Mouse (Mus musculus) hindbrain, postnatal 0 days (tissue): ENCODE results near the gene Gm21983. TPM values are rescaled to one million over a fixed set of nuclear protein-coding genes. Genes with fewer than 3 reads are reported as not detected.

Experiments
- ATAC-seq: fragments of 200-750 bp; cut with Nextera tagmentation; 2 replicates; pipeline ENCODE4 v1.8.0; 2017; ENCODE audit warnings: mild to moderate bottlenecking, moderate TSS enrichment, moderate library complexity
- DNase-seq: peaks from one replicate; pipeline ENCODE4 v3.0.0-alpha.2; 2015; ENCODE audit warnings: low spot score
- H3K27ac ChIP-seq: fragments of 300-500 bp; sonication (generic); 2 replicates; pipeline ENCODE4 v1.5.1; 2014; ENCODE audit warnings: mild to moderate bottlenecking
- H3K27me3 ChIP-seq: fragments of 300-500 bp; sonication (generic); 2 replicates; pipeline ENCODE4 v1.6.1; 2014; ENCODE audit warnings: low read length, mixed read lengths; ENCODE audit not compliant: insufficient read depth
- H3K36me3 ChIP-seq: fragments of 300-500 bp; sonication (generic); 2 replicates; pipeline ENCODE4 v1.6.1; 2014; ENCODE audit warnings: low read length, mixed read lengths; ENCODE audit not compliant: insufficient read depth
- H3K4me1 ChIP-seq: fragments of 300-500 bp; sonication (generic); 2 replicates; pipeline ENCODE4 v1.6.1; 2014; ENCODE audit warnings: antibody characterized with exemption, low read length, mixed read lengths; ENCODE audit not compliant: insufficient read depth
- H3K4me2 ChIP-seq: fragments of 300-500 bp; sonication (generic); 2 replicates; pipeline ENCODE4 v1.6.1; 2014; ENCODE audit warnings: low read depth, mild to moderate bottlenecking, low read length, moderate library complexity, mixed read lengths
- H3K4me3 ChIP-seq: fragments of 300-500 bp; sonication (generic); 2 replicates; pipeline ENCODE4 v1.5.1; 2014; ENCODE audit warnings: low read length
- H3K9ac ChIP-seq: fragments of 300-500 bp; sonication (generic); replicated peaks from 2 replicates; pipeline ENCODE4 v1.6.1; 2014; ENCODE audit warnings: mild to moderate bottlenecking, low read length, moderate library complexity, mixed read lengths
- H3K9me3 ChIP-seq: fragments of 300-500 bp; sonication (generic); 2 replicates; pipeline ENCODE4 v1.6.1; 2016; ENCODE audit warnings: low read length, mixed read lengths
- CTCF ChIP-seq: IDR thresholded peaks from 2 replicates; pipeline ENCODE4 v1.5.1; 2016; ENCODE audit warnings: antibody characterized with exemption, control low read depth, low read depth
- WGBS: fragments of 180-500 bp; shearing (Covaris S2); extraction: QIAGEN DNeasy Blood & Tissue Kit; methylation state at CpG from one replicate; pipeline ENCODE4 v1.1.7; 2014; 5-methylcytosine and 5-hydroxymethylcytosine counted together
- microRNA counts: library from miRNA; unstranded; fragments of <30 nt; microRNA quantifications from one replicate; lab custom pipeline; 2015
- microRNA-seq, 2 experiments: library from miRNA; unstranded; fragments of <30 nt; microRNA quantifications; one replicate each; pipeline ENCODE4; 2016
- polyA plus RNA-seq: library from polyadenylated mRNA; unstranded; fragments of >200 nt; fragmentation: Nextera tagmentation; extraction: Ambion mirVana; gene quantifications from 2 replicates; pipeline ENCODE4 v1.2.1, GENCODE M21; 2015
- total RNA-seq: library from RNA; depleted of rRNA; stranded (reverse); fragments of >200 nt; gene quantifications from 2 replicates; pipeline ENCODE4 v1.2.3, GENCODE M21; 2014; rRNA removed

Gm21983 gene
- total and polyA plus RNA-seq, 2 experiments from 2014 or later = 0.44 TPM; not detected in 1

- DNase-seq = no peak
- no peak overlapping the region for H3K4me3 ChIP-seq
- WGBS = 74% methylated on average over 5 of the region's 5 CpGs
- no peak overlapping the region for H3K4me2 ChIP-seq
- H3K9ac ChIP-seq = no peak overlapping the region
- H3K9me3 ChIP-seq = no peaks in the 10 kb centered on the region
- no peaks in the 10 kb centered on the region for H3K36me3 ChIP-seq
- no peaks in the 10 kb centered on the region for H3K4me1 ChIP-seq
- ATAC-seq = no peak
- TF ChIP-seq CTCF = no peak
- H3K27me3 ChIP-seq = no peaks in the 10 kb centered on the region
- no peak overlapping the region for H3K27ac ChIP-seq
Observed at GRCm38 (mm10) chr7:27124305-27124832, 56.5 kb downstream of the Gm21983 start.

GRCm38 (mm10) chr7:27119676-27120075 lies 61.2 kb downstream of the Gm21983 start, which contains the start of gene Cyp2f2:
TSS of gene Cyp2f2 (plus strand) at chr7:27119909.
- Histone ChIP-seq H3K4me1 (no peaks in the 10 kb centered on the region), H3K36me3 (no peaks in the 10 kb centered on the region), H3K27ac (no peak within 1 kb of the TSS), H3K4me3 (no peak within 1 kb of the TSS), H3K4me2 (no peak within 1 kb of the TSS), H3K27me3 (no peaks in the 10 kb centered on the region), H3K9me3 (no peaks in the 10 kb centered on the region), H3K9ac (no peak within 1 kb of the TSS)
- no peak for TF ChIP-seq CTCF
- ATAC-seq = no peak
- DNase-seq = no peak

MicroRNA genes within 50 kb of the gene (microRNA counts, 519-probe panel; counts per million panel counts)
- microRNA mmu-miR-1191 (lab: Ali Mortazavi, UCI) = not detected

Small RNAs within 50 kb of the gene (microRNA-seq; reads per million reads assigned to microRNA genes)
- gene Mir1191 (0.35 to 1.8 reads per million in 2 experiments), gene Mir3101 (0.36 to 1.6 reads per million in 2 experiments)

Other genes starting within 250 kb of the Gm21983 start
- gene Cyp2a22, start 241.7 kb downstream of the Gm21983 start, total RNA-seq = not detected in 2 replicates
- gene Cyp2a22, start 241.7 kb downstream of the Gm21983 start, polyA plus RNA-seq = not detected in 2 replicates
- not detected in 2 replicates for gene Cyp2a12, start 152.0 kb downstream of the Gm21983 start, total RNA-seq
- not detected in 2 replicates for gene Cyp2a12, start 152.0 kb downstream of the Gm21983 start, polyA plus RNA-seq
- 1.3 TPM in 1 of 2 replicates, not detected in the other for gene Cyp2f2, start 61.2 kb downstream of the Gm21983 start, total RNA-seq
- 0.36 and 0.43 TPM in 2 replicates for gene Cyp2f2, start 61.2 kb downstream of the Gm21983 start, polyA plus RNA-seq
- gene Cyp2t4, start 27.4 kb downstream of the Gm21983 start, total RNA-seq = not detected in 2 replicates
- 0.09 and 0.32 TPM in 2 replicates for gene Cyp2t4, start 27.4 kb downstream of the Gm21983 start, polyA plus RNA-seq
- 116 and 117 TPM in 2 replicates for gene Egln2, start 14.3 kb downstream of the Gm21983 start, total RNA-seq
- gene Egln2, start 14.3 kb downstream of the Gm21983 start, polyA plus RNA-seq = 75.4 and 78.6 TPM in 2 replicates
- 66.7 and 76.9 TPM in 2 replicates for gene Rab4b, start 2.2 kb downstream of the Gm21983 start, total RNA-seq
- 125 and 128 TPM in 2 replicates for gene Rab4b, start 2.2 kb downstream of the Gm21983 start, polyA plus RNA-seq
- 17.8 and 34.2 TPM in 2 replicates for gene Mia, start 71 bp upstream of the Gm21983 start, total RNA-seq
- gene Mia, start 71 bp upstream of the Gm21983 start, polyA plus RNA-seq = 63.6 and 70.1 TPM in 2 replicates
- 5.5 and 6.1 TPM in 2 replicates for gene BC024978, start 14.7 kb upstream of the Gm21983 start, total RNA-seq
- gene BC024978, start 14.7 kb upstream of the Gm21983 start, polyA plus RNA-seq = 2.1 and 2.5 TPM in 2 replicates
- 128 and 131 TPM in 2 replicates for gene Snrpa, start 15.2 kb upstream of the Gm21983 start, total RNA-seq
- gene Snrpa, start 15.2 kb upstream of the Gm21983 start, polyA plus RNA-seq = 142 and 147 TPM in 2 replicates
- 14.3 and 18.8 TPM in 2 replicates for gene Itpkc, start 47.6 kb upstream of the Gm21983 start, total RNA-seq
- 3.3 and 4.0 TPM in 2 replicates for gene Itpkc, start 47.6 kb upstream of the Gm21983 start, polyA plus RNA-seq
- 26.5 and 27.6 TPM in 2 replicates for gene Coq8b, start 51.9 kb upstream of the Gm21983 start, total RNA-seq
- gene Coq8b, start 51.9 kb upstream of the Gm21983 start, polyA plus RNA-seq = 16.7 and 20.4 TPM in 2 replicates
- 140 and 161 TPM in 2 replicates for gene Numbl, start 77.3 kb upstream of the Gm21983 start, total RNA-seq
- 55.9 and 59.5 TPM in 2 replicates for gene Numbl, start 77.3 kb upstream of the Gm21983 start, polyA plus RNA-seq
- gene Ltbp4, start 156.6 kb upstream of the Gm21983 start, total RNA-seq = 34.8 and 41.2 TPM in 2 replicates
- gene Ltbp4, start 156.6 kb upstream of the Gm21983 start, polyA plus RNA-seq = 10.5 and 10.6 TPM in 2 replicates
- 27.0 and 31.2 TPM in 2 replicates for gene Shkbp1, start 174.9 kb upstream of the Gm21983 start, total RNA-seq
- 20.0 and 20.2 TPM in 2 replicates for gene Shkbp1, start 174.9 kb upstream of the Gm21983 start, polyA plus RNA-seq
- gene Gm20479, start 176.3 kb upstream of the Gm21983 start, total RNA-seq = not detected in 2 replicates
- not detected in 2 replicates for gene Gm20479, start 176.3 kb upstream of the Gm21983 start, polyA plus RNA-seq